Mouse (Mus musculus) granulocyte monocyte progenitor cell, adult 5-6 weeks (primary cell): Measurements from ENCODE around the gene Egfl7. TPM values are rescaled to one million over a fixed set of nuclear protein-coding genes. Genes with fewer than 3 reads are reported as not detected.

Experiments
- ATAC-seq: replicated peaks from 2 replicates; pipeline ENCODE4 v1.8.0; 2016; ENCODE audit warnings: mild to moderate bottlenecking, moderate TSS enrichment, inconsistent platforms; ENCODE audit not compliant: poor library complexity, severe bottlenecking
- total RNA-seq, 2 experiments: library from RNA; stranded (forward) in 1 of 2; stranded (reverse) in 1 of 2; fragments of 200-712, 200-1000 nt in 1 of 2; fragments of >200 nt in 1 of 2; fragmentation: Nextera tagmentation in 1 of 2; gene quantifications; 2 replicates each; pipeline ENCODE4 v1.2.3; 2014 to 2017

Egfl7 gene
- total RNA-seq (2014; fragmentation: Nextera tagmentation): 22.7 and 32.6 TPM in 2 replicates
- 9.6 and 20.4 TPM in 2 replicates for total RNA-seq (2017)

GRCm38 (mm10) chr2:26579714-26580113, at the start of gene Egfl7:
Gene Egfl7 (plus strand): TSS chr2:26580014.
- ATAC-seq: no peak

DNA sequence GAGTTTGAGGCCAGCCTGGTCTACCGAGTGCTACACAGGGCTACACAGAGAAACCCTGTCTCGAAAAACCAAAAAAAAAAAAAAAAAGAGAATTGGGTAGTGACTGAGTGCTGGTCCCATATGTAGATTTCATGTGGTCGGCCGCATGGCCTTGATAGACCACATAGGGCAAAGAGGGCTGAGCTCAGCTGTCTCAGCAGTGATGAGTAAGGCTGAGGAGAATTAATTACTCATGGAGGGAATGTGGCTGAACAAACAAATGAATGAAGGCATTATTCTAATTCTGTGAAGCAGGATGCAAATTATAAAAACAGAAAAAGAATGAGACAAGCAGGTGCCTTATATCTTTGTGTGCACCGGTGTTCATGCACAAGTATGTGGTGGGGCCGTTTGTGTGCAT, 48.0 kb upstream of the Egfl7 start:
- ATAC-seq: no peak

DNA sequence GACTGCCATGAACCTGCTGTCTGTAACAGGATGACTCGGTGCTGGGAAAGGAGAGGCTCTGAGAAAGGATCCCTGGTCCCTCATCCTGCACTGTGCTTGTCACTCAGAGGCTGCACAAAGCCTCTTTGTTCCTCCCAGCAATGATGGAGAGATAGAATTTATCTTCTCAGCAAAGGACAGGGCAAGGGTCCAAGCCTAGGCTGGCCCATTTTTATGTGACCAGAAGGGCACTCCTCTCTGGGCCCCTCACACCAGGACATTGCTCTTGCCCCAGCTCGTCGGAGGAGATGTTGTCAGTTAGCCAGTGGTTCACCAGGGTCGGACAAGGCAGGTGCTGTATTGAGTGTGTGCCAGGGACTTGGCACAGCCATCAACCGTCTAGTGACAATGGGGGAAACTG, 46.6 kb upstream of the Egfl7 start:
- ATAC-seq: no peak

GRCm38 (mm10) chr2:26534161-26534560, 45.7 kb upstream of the Egfl7 start:
- no peak for ATAC-seq

- peak; percentile 86 for ATAC-seq
Measured at GRCm38 (mm10) chr2:26534616-26535015, 45.2 kb upstream of the Egfl7 start.

GRCm38 (mm10) chr2:26535517-26536045, 44.2 kb upstream of the Egfl7 start:
- no peak for ATAC-seq

- no peak for ATAC-seq
Measured at GRCm38 (mm10) chr2:26539516-26539915, 40.3 kb upstream of the Egfl7 start.

DNA sequence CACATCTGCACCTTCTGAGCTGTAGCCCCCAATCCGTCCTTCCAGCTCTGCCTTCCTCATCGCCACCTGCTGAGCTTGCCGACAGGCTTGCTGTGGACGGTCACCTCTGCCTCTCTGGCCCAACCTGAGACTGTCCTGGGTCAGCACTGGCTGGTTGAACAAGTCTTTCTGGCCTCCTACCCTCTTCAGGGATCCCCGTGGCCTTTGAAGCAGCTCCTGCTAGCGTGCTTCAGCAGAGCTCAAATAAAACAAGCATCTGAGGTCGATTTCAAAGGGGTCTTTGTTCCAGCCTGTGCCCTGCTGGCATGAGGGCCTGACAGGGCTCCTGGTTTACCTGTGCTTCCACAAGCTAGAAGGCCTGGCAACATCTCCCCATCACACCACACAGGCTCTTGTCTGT, 39.1 kb upstream of the Egfl7 start:
- ATAC-seq: no peak

GRCm38 (mm10) chr2:26541258-26541910, 38.4 kb upstream of the Egfl7 start:
- ATAC-seq: no peak

DNA sequence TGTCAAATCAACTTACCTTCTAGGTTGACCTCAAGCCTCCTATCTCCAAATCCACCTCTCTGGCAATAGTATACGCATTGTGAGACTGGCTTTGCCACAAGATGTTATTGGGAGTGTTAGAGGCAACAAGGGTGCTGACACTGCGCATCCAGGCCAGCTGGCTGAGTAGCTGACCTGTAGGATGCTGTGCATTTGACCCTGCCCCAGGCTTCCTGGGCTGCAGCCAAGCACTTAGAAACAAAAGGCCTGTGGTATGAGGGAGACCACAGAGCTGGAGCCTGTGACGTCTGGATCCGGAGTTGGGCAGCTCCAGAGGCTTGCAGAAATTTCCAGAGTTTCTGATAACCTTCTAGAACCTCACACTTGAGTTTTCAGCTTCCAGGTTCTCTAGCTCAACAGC, 36.7 kb upstream of the Egfl7 start:
- ATAC-seq: no peak

DNA sequence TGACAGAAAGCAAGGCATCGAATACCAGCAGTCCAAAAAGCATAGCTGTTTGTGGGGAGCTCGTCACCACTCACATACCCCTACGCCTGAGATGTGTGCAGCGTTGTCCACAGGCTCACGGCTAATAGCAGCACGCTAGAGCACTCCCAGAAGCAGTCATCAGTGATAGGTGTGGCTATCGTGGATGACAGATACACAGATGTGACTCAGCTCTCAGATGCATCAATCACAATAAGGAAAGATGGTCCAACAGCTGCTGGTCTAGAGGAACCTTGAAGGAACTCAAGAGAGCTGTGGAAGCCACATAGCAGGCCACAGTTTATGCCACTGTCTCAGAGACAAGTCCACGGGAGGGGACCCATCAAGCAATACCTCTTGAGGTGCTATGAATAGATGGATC, 36.0 kb upstream of the Egfl7 start:
- no peak for ATAC-seq

- ATAC-seq: no peak
Measured at GRCm38 (mm10) chr2:26544265-26544664, 35.5 kb upstream of the Egfl7 start.

GRCm38 (mm10) chr2:26547481-26547880, 32.3 kb upstream of the Egfl7 start:
- ATAC-seq: no peak

DNA sequence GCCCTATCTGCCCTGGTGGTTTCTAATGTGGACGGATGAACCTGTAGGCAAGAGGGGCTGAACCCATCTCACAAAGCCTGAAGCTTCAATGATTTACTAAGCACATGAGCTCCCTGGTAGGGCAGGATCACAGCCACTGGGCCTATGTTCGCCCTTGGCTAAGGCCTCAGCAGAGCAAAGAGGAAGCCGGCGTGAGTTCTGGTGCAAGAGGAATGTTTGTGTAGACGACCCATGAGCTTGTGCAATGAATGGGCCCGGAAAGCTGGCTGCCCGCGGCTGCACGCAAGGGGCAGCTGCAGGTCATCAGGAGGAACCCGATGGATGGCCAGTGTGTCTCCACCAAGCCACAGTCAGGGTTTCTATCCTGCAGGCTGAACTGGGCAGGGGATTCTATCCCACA, 30.0 kb upstream of the Egfl7 start:
- ATAC-seq: peak; percentile 73

DNA sequence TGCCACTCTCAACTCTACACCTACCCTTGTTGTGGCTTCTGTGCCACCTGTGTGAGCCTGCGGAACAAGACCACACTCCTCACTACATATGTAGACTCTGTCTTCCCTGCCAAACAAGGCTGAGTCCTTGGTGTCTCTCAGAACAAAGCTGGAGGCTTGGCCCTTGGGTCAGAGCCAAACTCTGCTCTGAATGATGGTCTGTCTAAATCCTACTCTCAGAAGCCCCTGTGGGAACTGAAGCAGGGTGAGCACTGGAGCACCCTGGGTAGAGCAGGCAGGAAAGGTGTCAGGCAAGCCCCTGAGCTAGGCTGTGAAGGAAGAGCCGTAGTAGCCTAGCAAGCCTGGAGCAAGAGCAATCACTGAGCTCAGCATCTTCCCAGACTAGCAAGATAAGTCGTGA, 29.6 kb upstream of the Egfl7 start:
- no peak for ATAC-seq

- ATAC-seq: no peak
Measured at GRCm38 (mm10) chr2:26550777-26551176, 29.0 kb upstream of the Egfl7 start.

DNA sequence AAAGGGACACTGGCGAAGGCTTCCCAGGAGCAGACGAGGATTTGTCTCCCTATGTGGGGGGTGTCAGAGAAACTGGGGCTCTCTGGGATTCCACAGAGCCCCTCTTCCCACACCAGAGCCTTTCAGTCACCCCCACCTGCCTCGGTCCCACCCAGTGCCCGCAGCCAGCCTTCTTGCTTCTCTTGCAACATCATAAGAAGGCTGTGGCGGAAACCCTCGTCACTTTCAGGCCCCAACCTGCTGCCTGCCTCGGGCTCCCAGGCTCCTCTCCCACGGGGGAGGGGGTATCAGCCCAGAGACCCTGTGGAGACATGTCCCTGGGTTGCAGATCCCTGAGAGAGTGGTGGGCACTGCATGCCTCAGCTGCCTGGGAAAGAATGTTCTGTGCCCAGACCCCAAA, 28.4 kb upstream of the Egfl7 start:
- peak; percentile 47 for ATAC-seq

GRCm38 (mm10) chr2:26552066-26552465, 27.7 kb upstream of the Egfl7 start:
- no peak for ATAC-seq

GRCm38 (mm10) chr2:26553904-26554303, 25.9 kb upstream of the Egfl7 start:
- ATAC-seq: no peak

DNA sequence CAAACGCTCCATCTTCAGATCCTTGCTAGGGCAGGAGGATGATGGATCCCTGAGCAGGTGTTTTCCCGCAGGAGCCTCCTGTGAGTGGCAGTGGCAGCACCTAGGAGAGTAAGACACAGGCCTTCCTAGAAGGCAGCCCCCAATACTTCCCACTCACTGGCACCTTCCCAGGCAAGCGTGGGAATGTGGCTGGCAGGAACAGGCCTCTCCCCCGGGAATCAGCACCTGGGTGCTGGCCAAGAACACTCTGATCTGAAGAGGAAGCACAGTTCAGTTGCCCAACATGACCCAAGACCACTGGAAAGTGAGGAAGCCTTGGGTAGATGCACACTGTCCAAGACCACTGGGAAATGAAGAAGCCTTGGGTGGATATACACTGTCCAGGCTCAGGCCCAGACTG, 24.7 kb upstream of the Egfl7 start:
- 0 out of 2 replicates have a peak, but pooled peaks have one; percentile 29 for ATAC-seq

DNA sequence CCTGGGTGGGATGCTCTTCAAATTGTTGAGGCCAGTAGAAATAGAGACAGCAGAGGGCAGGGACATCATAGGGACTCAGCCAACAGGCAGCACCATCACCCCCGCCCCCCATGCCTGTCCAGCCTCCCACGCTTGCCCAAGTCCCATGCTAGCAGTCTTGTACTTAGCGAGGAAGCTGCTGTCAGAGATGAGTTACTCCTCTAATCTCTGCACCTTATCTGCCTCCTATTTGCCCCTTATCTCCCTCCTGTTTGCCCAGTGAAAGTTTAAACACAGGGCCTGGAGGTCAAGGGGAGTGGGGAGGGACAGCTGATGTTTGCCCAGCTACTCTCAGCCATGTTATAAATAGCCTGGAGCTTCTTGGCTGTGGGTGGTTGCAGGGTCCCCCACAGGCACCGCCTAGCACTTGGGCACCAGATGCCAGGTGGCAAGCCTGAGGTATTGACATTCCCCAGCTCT, 23.2 kb upstream of the Egfl7 start:
- no peak for ATAC-seq

- no peak for ATAC-seq
Measured at GRCm38 (mm10) chr2:26560506-26560905, 19.3 kb upstream of the Egfl7 start.
